Mouse (Mus musculus): ENCODE results near the gene Arhgef12. TPM values are rescaled to one million over a fixed set of nuclear protein-coding genes. Genes with fewer than 3 reads are reported as not detected.

Gene Arhgef12
- polyA plus RNA-seq, 1 experiment: 29.7 TPM

DNA sequence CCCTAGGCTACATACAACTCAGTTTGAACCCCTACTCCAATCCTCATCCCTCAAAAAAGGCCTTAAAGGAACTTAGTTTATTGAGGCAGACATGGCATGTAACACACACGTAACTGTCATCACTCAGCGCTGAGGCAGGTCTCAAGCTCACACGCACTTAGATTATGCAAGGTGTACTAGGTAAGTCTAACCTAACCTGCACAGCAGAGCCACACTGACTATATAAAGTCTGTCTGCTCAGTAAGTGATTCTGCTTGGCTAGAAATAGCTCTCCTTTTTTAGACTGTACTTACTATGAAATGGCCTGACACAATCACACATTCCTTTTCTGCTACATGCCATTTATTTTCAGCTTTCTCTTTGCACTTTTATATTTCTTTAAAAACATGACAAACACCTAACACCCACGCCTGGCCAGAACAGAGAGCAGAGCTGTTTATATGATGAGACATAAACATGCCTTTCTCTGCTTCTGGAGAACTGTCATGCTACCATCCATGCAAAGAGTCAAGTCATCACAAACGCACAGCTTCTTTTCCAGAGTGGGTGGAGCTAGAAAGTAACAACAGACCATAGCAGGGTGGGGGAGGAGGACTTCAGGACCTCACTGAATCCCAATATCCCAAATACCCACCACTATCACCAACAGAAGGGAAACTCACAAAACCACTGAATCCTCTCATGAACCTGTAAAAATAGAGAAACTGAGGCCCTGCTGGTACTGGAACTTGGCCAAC, 85.4 kb downstream of the Arhgef12 start:
- TF ChIP-seq POLR2A (IDR thresholded peaks at IDR 0.05; ENCODE audit: borderline replicate concordance, control insufficient read depth, low read depth, low read length) (no peak), CTCF (IDR thresholded peaks at IDR 0.05; ENCODE audit: control insufficient read depth, insufficient read depth, low read length) (no peak)
- 83% methylated on average over 5 of the region's 5 CpGs for WGBS
- no peaks in the 10 kb centered on the region for H3K4me1 ChIP-seq (ENCODE audit: control insufficient read depth, insufficient read depth, low read length)
- H3K4me3 ChIP-seq (replicated peaks; ENCODE audit: control insufficient read depth, low read depth, low read length): no peak overlapping the region
- no peak overlapping the region for H3K27ac ChIP-seq (ENCODE audit: control insufficient read depth, insufficient read depth, low read depth, low read length, poor library complexity)

GRCm38 (mm10) chr9:43019656-43020055, 87.4 kb downstream of the Arhgef12 start:
- no peaks in the 10 kb centered on the region for H3K4me1 ChIP-seq (ENCODE audit: control insufficient read depth, insufficient read depth, low read length)
- TF ChIP-seq POLR2A (IDR thresholded peaks at IDR 0.05; ENCODE audit: borderline replicate concordance, control insufficient read depth, low read depth, low read length) (no peak), CTCF (IDR thresholded peaks at IDR 0.05; ENCODE audit: control insufficient read depth, insufficient read depth, low read length) (no peak)
- no peak overlapping the region for H3K4me3 ChIP-seq (replicated peaks; ENCODE audit: control insufficient read depth, low read depth, low read length)
- WGBS: 90% methylated on average over 9 of the region's 9 CpGs
- no peak overlapping the region for H3K27ac ChIP-seq (ENCODE audit: control insufficient read depth, insufficient read depth, low read depth, low read length, poor library complexity)

- TF ChIP-seq POLR2A (IDR thresholded peaks at IDR 0.05; ENCODE audit: borderline replicate concordance, control insufficient read depth, low read depth, low read length) (no peak), CTCF (IDR thresholded peaks at IDR 0.05; ENCODE audit: control insufficient read depth, insufficient read depth, low read length) (no peak)
- Histone ChIP-seq H3K4me3 (replicated peaks; ENCODE audit: control insufficient read depth, low read depth, low read length) (no peak overlapping the region), H3K4me1 (ENCODE audit: control insufficient read depth, insufficient read depth, low read length) (no peaks in the 10 kb centered on the region), H3K27ac (ENCODE audit: control insufficient read depth, insufficient read depth, low read depth, low read length, poor library complexity) (no peak overlapping the region)
- 81% methylated on average over 5 of the region's 5 CpGs for WGBS
Measured at GRCm38 (mm10) chr9:43015786-43016185, 91.3 kb downstream of the Arhgef12 start.

- no peak overlapping the region for H3K4me3 ChIP-seq (replicated peaks; ENCODE audit: control insufficient read depth, low read depth, low read length)
- TF ChIP-seq POLR2A (IDR thresholded peaks at IDR 0.05; ENCODE audit: borderline replicate concordance, control insufficient read depth, low read depth, low read length) (no peak), CTCF (IDR thresholded peaks at IDR 0.05; ENCODE audit: control insufficient read depth, insufficient read depth, low read length) (no peak)
- H3K27ac ChIP-seq (ENCODE audit: control insufficient read depth, insufficient read depth, low read depth, low read length, poor library complexity): no peak overlapping the region
- WGBS: 83% methylated on average over 2 of the region's 2 CpGs
- H3K4me1 ChIP-seq (ENCODE audit: control insufficient read depth, insufficient read depth, low read length): no peaks in the 10 kb centered on the region
Measured at GRCm38 (mm10) chr9:43015366-43015765, 91.7 kb downstream of the Arhgef12 start.

DNA sequence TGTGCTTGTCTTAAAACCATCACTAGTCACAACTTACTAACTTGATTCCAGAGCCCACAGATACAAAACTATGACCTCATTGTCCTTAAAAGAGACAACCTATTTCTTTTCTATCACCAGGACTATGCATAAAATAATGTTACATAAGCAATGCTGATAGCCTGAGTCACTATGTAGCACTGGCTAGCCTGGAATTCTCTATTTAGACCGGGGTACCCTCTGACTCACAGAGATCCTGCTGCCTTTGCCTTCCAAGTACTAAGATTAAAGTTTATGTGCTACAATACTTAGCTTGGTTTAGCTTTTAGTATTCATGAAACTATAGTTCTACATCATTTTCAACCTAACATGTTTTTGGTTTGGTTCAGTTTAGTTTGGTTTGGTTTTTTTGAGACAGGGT, 92.2 kb downstream of the Arhgef12 start:
- no peak overlapping the region for H3K27ac ChIP-seq (ENCODE audit: control insufficient read depth, insufficient read depth, low read depth, low read length, poor library complexity)
- TF ChIP-seq CTCF (IDR thresholded peaks at IDR 0.05; ENCODE audit: control insufficient read depth, insufficient read depth, low read length) (no peak), POLR2A (IDR thresholded peaks at IDR 0.05; ENCODE audit: borderline replicate concordance, control insufficient read depth, low read depth, low read length) (no peak)
- 90% methylated on average over 1 of the region's 1 CpGs for WGBS
- H3K4me1 ChIP-seq (ENCODE audit: control insufficient read depth, insufficient read depth, low read length): no peaks in the 10 kb centered on the region
- H3K4me3 ChIP-seq (replicated peaks; ENCODE audit: control insufficient read depth, low read depth, low read length): no peak overlapping the region

- Histone ChIP-seq H3K27ac (ENCODE audit: control insufficient read depth, insufficient read depth, low read depth, low read length, poor library complexity) (no peak overlapping the region), H3K4me1 (ENCODE audit: control insufficient read depth, insufficient read depth, low read length) (no peaks in the 10 kb centered on the region), H3K4me3 (replicated peaks; ENCODE audit: control insufficient read depth, low read depth, low read length) (no peak overlapping the region)
- 84% methylated on average over 5 of the region's 5 CpGs for WGBS
- TF ChIP-seq POLR2A (IDR thresholded peaks at IDR 0.05; ENCODE audit: borderline replicate concordance, control insufficient read depth, low read depth, low read length) (no peak), CTCF (IDR thresholded peaks at IDR 0.05; ENCODE audit: control insufficient read depth, insufficient read depth, low read length) (no peak)
Measured at GRCm38 (mm10) chr9:43012541-43012940, 94.5 kb downstream of the Arhgef12 start.

DNA sequence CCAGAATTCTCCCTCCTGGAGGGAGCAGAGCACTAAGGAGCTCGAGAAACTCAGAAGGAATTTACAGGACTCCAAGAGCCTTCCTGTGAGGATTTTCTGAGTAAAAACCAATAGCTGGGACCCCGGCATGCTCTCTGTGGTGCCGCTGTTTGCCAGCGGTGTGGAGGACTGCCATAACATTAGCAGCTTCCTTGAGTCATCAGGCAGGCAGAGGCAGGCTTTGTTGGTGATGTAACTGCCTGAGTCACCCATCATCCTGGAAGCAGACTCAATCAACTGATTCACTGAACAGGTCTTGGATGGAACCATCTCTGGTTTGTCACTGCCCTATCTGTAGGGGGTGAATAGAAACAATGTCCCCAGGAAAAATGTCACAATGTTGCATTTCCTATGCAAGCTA, 96.0 kb downstream of the Arhgef12 start:
- Histone ChIP-seq H3K4me3 (replicated peaks; ENCODE audit: control insufficient read depth, low read depth, low read length) (no peak overlapping the region), H3K4me1 (ENCODE audit: control insufficient read depth, insufficient read depth, low read length) (no peaks in the 10 kb centered on the region), H3K27ac (ENCODE audit: control insufficient read depth, insufficient read depth, low read depth, low read length, poor library complexity) (no peak overlapping the region)
- WGBS: 77% methylated on average over 4 of the region's 4 CpGs
- TF ChIP-seq POLR2A (IDR thresholded peaks at IDR 0.05; ENCODE audit: borderline replicate concordance, control insufficient read depth, low read depth, low read length): no peak
- no peak for TF ChIP-seq CTCF (IDR thresholded peaks at IDR 0.05; ENCODE audit: control insufficient read depth, insufficient read depth, low read length)

- WGBS: 91% methylated on average over 5 of the region's 5 CpGs
- no peaks in the 10 kb centered on the region for H3K4me1 ChIP-seq (ENCODE audit: control insufficient read depth, insufficient read depth, low read length)
- no peak overlapping the region for H3K27ac ChIP-seq (ENCODE audit: control insufficient read depth, insufficient read depth, low read depth, low read length, poor library complexity)
- TF ChIP-seq CTCF (IDR thresholded peaks at IDR 0.05; ENCODE audit: control insufficient read depth, insufficient read depth, low read length) (no peak), POLR2A (IDR thresholded peaks at IDR 0.05; ENCODE audit: borderline replicate concordance, control insufficient read depth, low read depth, low read length) (no peak)
- H3K4me3 ChIP-seq (replicated peaks; ENCODE audit: control insufficient read depth, low read depth, low read length): no peak overlapping the region
Measured at GRCm38 (mm10) chr9:43003881-43004280, 103.2 kb downstream of the Arhgef12 start.

- no peak for TF ChIP-seq CTCF (IDR thresholded peaks at IDR 0.05; ENCODE audit: control insufficient read depth, insufficient read depth, low read length)
- TF ChIP-seq POLR2A (IDR thresholded peaks at IDR 0.05; ENCODE audit: borderline replicate concordance, control insufficient read depth, low read depth, low read length): no peak
- H3K4me1 ChIP-seq (ENCODE audit: control insufficient read depth, insufficient read depth, low read length): no peaks in the 10 kb centered on the region
Measured at GRCm38 (mm10) chr9:43003017-43003416, 104.0 kb downstream of the Arhgef12 start.

More at GRCm38 (mm10) chr9:43003017-43003416, 104.0 kb downstream of the Arhgef12 start:
- H3K4me3 ChIP-seq (replicated peaks; ENCODE audit: control insufficient read depth, low read depth, low read length): no peak overlapping the region
- WGBS: 83% methylated on average over 4 of the region's 4 CpGs
- no peak overlapping the region for H3K27ac ChIP-seq (ENCODE audit: control insufficient read depth, insufficient read depth, low read depth, low read length, poor library complexity)

Measured in bone marrow, adult 2 months (tissue).